Mouse (Mus musculus) liver, postnatal 0 days (tissue): ENCODE measurements around the gene Spp2.

ENCODE experiments used
- CTCF ChIP-seq: sonication (generic); IDR thresholded peaks from 2 replicates; pipeline ENCODE4 v1.5.1; 2016; ENCODE audit warnings: antibody characterized with exemption, low read depth
- EP300 ChIP-seq: IDR thresholded peaks from 2 replicates; pipeline ENCODE4 v1.6.1; 2016; ENCODE audit warnings: antibody characterized with exemption, low read depth, mild to moderate bottlenecking

- TF ChIP-seq EP300, result no peak
- TF ChIP-seq CTCF, result no peak
These were observed 40.7 kb downstream of the Spp2 start for GRCm38 (mm10) chr1:88447483-88447882.
